Comparison of ENCODE assay signal across 17 mouse cellular contexts in genomic region chr12:39307746-39308145, GRCm38 (mm10).
"Had no signal": no experiment of that assay in that cellular context is flagged by ENCODE, and none has a peak within 500 bp of the region (broad histone marks: within the 10 kb centered on the region; RNA-seq: fewer than 3 reads in every experiment).

No protein-coding gene starts in this region.

- H3K27me3 ChIP-seq: neural tube, embryonic 12.5 days; neural tube, embryonic 13.5 days; neural tube, embryonic 15.5 days; stomach, embryonic 15.5 days had no signal

- H3K27ac ChIP-seq: neural tube, embryonic 12.5 days; neural tube, embryonic 13.5 days; neural tube, embryonic 15.5 days; stomach, embryonic 15.5 days; stomach, postnatal 0 days had no signal

- H3K4me3 ChIP-seq: neural tube, embryonic 12.5 days; neural tube, embryonic 13.5 days; neural tube, embryonic 15.5 days; stomach, embryonic 15.5 days had no signal

- H3K4me1 ChIP-seq: neural tube, embryonic 12.5 days; neural tube, embryonic 13.5 days; neural tube, embryonic 15.5 days; stomach, embryonic 15.5 days had no signal

- DNase-seq: retina, postnatal 1 day; right cerebral cortex, adult 18-20 months; right cerebral cortex, postnatal 14 days; right cerebral cortex, postnatal 25 days; right cerebral cortex, postnatal 4 days; spleen, adult 18-20 months; thymus, adult 18-20 months; thymus, adult 2 months; thymus, postnatal 14 days; thymus, postnatal 25 days; thymus, postnatal 36 days; thymus, postnatal 4 days had no signal

- H3K9ac ChIP-seq: neural tube, embryonic 12.5 days; neural tube, embryonic 13.5 days; neural tube, embryonic 15.5 days; stomach, embryonic 15.5 days had no signal

- H3K36me3 ChIP-seq: neural tube, embryonic 12.5 days; neural tube, embryonic 13.5 days; neural tube, embryonic 15.5 days; stomach, embryonic 15.5 days had no signal

- H3K9me3 ChIP-seq: neural tube, embryonic 12.5 days; neural tube, embryonic 13.5 days; neural tube, embryonic 15.5 days; stomach, embryonic 15.5 days had no signal

- H3K4me2 ChIP-seq: neural tube, embryonic 12.5 days; neural tube, embryonic 13.5 days; neural tube, embryonic 15.5 days; stomach, embryonic 15.5 days had no signal
